Mouse (Mus musculus) c-Kit-positive CD71-positive TER-119-positive erythroid progenitor cells, embryonic 14.5 days (primary cell): ENCODE results near the gene Vmn2r106.

Experiments used
- DNase-seq: peaks from one replicate; pipeline ENCODE4 v3.0.0-alpha.2; 2013; ENCODE audit warnings: low spot score

Vmn2r106 gene

GRCm38 (mm10) chr17:20285453-20285852 lies at the start of gene Vmn2r106:
Gene Vmn2r106, minus strand, starts transcription at chr17:20285553.
- DNase-seq, result no peak

DNA sequence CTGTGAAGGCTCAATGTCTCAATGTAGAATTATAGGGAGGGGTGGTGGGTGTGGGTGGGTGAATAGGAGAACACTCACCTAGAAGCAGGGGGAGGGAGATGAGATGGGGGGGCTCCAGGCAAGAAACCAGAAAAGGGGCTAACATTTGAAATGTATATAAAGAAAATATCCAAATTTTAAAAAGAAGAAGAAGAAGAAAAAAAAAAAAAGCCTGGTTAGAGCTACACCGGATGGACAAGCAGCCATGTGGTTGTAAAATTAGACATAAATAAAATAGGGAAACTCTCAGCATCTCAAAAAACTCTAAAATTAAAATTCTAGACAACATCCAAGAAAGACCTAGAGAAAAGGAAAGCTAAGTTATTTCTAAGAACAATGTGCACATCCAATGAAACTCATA lies 20.4 kb upstream of the Vmn2r106 start:
- DNase-seq, result no peak

DNA sequence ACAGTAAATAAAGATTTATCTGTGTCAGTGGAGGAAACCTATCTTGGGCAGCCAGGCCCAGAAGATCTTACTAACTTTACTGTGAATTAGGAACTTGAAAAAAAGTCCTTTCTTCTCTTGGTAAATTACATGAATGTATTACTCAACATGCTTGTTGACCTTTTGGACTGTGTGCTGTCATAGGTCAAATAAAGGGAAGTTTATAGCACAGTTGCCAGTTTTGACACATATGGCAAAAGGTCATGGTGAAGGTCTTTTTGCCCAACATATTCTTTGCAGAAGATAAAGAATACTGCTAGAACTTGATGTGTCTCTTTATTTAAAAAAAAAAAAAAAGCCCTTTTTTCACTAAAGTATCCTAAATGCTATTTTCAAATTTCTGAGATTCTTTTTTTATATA lies 1.6 kb upstream of the Vmn2r106 start:
- DNase-seq, result no peak

- DNase-seq, result no peak
Observed at GRCm38 (mm10) chr17:20255522-20255921, 29.8 kb downstream of the Vmn2r106 start.

DNA sequence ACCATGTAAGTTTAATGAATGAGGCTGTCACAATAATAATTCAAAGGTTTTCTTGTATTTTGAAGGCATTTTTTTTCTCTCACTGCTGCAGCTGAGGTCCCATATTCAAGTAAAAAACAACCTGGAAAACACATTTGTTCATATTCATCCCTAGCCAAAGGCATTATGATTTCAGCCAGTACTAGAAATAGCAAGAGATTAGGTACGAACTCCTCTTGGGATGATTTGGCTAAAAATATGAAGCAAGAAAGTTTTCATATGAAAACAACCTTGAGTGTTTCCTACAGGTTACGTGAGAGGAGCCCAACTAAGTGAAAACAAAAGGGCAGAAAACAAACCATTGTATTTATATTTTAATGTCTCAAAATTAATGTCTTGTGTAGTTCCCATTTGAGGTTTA lies 50.4 kb downstream of the Vmn2r106 start, which contains the start of gene Vmn2r105:
Gene Vmn2r105 (minus strand): TSS at position 101 of the 400 bp plus-strand sequence.
- DNase-seq, result no peak
